Mouse (Mus musculus): ENCODE measurements around the gene Cldnd1.

The Cldnd1 gene

GRCm38 (mm10) chr16:58727477-58728131 is at the start of gene Cldnd1:
Gene Cldnd1, plus strand, starts transcription at chr16:58727910.
- peak; percentile 95 for DNase-seq (ENCODE audit: low read depth, low spot score)

GRCm38 (mm10) chr16:58678660-58679059 is 49.0 kb upstream of the Cldnd1 start:
- DNase-seq (ENCODE audit: low read depth, low spot score), result no peak

GRCm38 (mm10) chr16:58682046-58682445 is 45.7 kb upstream of the Cldnd1 start:
- DNase-seq (ENCODE audit: low read depth, low spot score), result no peak

- DNase-seq (ENCODE audit: low read depth, low spot score), result no peak
Measured at GRCm38 (mm10) chr16:58682870-58683269, 44.8 kb upstream of the Cldnd1 start.

GRCm38 (mm10) chr16:58683911-58684310 is 43.8 kb upstream of the Cldnd1 start:
- no peak for DNase-seq (ENCODE audit: low read depth, low spot score)

GRCm38 (mm10) chr16:58684537-58684936 is 43.2 kb upstream of the Cldnd1 start:
- DNase-seq (ENCODE audit: low read depth, low spot score), result no peak

- DNase-seq (ENCODE audit: low read depth, low spot score), result no peak
Measured at GRCm38 (mm10) chr16:58685548-58686537, 41.9 kb upstream of the Cldnd1 start.

- DNase-seq (ENCODE audit: low read depth, low spot score), result no peak
Measured at GRCm38 (mm10) chr16:58688534-58688933, 39.2 kb upstream of the Cldnd1 start.

- no peak for DNase-seq (ENCODE audit: low read depth, low spot score)
Measured at GRCm38 (mm10) chr16:58689555-58690169, 38.0 kb upstream of the Cldnd1 start.

GRCm38 (mm10) chr16:58690322-58690732 is 37.4 kb upstream of the Cldnd1 start:
- DNase-seq (ENCODE audit: low read depth, low spot score), result no peak

- DNase-seq (ENCODE audit: low read depth, low spot score), result no peak
Measured at GRCm38 (mm10) chr16:58694091-58694490, 33.6 kb upstream of the Cldnd1 start.

- no peak for DNase-seq (ENCODE audit: low read depth, low spot score)
Measured at GRCm38 (mm10) chr16:58696796-58697195, 30.9 kb upstream of the Cldnd1 start.

- DNase-seq (ENCODE audit: low read depth, low spot score), result no peak
Measured at GRCm38 (mm10) chr16:58697261-58697660, 30.4 kb upstream of the Cldnd1 start.

GRCm38 (mm10) chr16:58700174-58700573 is 27.5 kb upstream of the Cldnd1 start:
- no peak for DNase-seq (ENCODE audit: low read depth, low spot score)

- DNase-seq (ENCODE audit: low read depth, low spot score), result no peak
Measured at GRCm38 (mm10) chr16:58700816-58701424, 26.8 kb upstream of the Cldnd1 start.

- DNase-seq (ENCODE audit: low read depth, low spot score), result no peak
Measured at GRCm38 (mm10) chr16:58701779-58702178, 25.9 kb upstream of the Cldnd1 start.

GRCm38 (mm10) chr16:58702329-58702932 is 25.3 kb upstream of the Cldnd1 start:
- no peak for DNase-seq (ENCODE audit: low read depth, low spot score)

GRCm38 (mm10) chr16:58703382-58704124 is 24.2 kb upstream of the Cldnd1 start:
- DNase-seq (ENCODE audit: low read depth, low spot score), result no peak

GRCm38 (mm10) chr16:58704999-58705398 is 22.7 kb upstream of the Cldnd1 start:
- DNase-seq (ENCODE audit: low read depth, low spot score), result no peak

- DNase-seq (ENCODE audit: low read depth, low spot score), result no peak
Measured at GRCm38 (mm10) chr16:58707276-58707905, 20.3 kb upstream of the Cldnd1 start.

Data from forelimb bud, embryonic 11.5 days (tissue).